Mouse (Mus musculus): ENCODE measurements at regions not wholly inside any gene's neighbourhood (a gene's known extent, or its start where the extent isn't known, plus 50 kb on each side); places are given as distances from the start of the nearest gene placed in this dataset.

GRCm38 (mm10) chr4:64755986-64756385 is 368.0 kb upstream of the Pappa start:
- DNase-seq (ENCODE audit: low spot score) (peak; percentile 7), ATAC-seq (replicated peaks; ENCODE audit: low FRiP score, low read depth) (no peak)
- no peak for TF ChIP-seq CTCF (IDR thresholded peaks at IDR 0.05; ENCODE audit: low read depth)
- Histone ChIP-seq H3K36me3 (ENCODE audit: insufficient read depth, low read length) (no peaks in the 10 kb centered on the region), H3K4me1 (replicated peaks; ENCODE audit: insufficient read depth, low read length) (no peaks in the 10 kb centered on the region), H3K4me3 (replicated peaks; ENCODE audit: low read depth, low read length) (no peak overlapping the region), H3K4me2 (ENCODE audit: low read length) (no peak overlapping the region), H3K27me3 (ENCODE audit: insufficient read depth, low read length) (no peaks in the 10 kb centered on the region), H3K27ac (no peak overlapping the region), H3K9ac (ENCODE audit: low read depth, low read length) (no peak overlapping the region), H3K9me3 (replicated peaks; ENCODE audit: low read length) (no peaks in the 10 kb centered on the region)
- 57% methylated on average over 4 of the region's 4 CpGs for WGBS

GRCm38 (mm10) chr4:64768610-64769009 is 355.4 kb upstream of the Pappa start:
- no peak overlapping the region for H3K4me2 ChIP-seq (ENCODE audit: low read length)
- WGBS: 64% methylated on average over 1 of the region's 1 CpGs
- no peaks in the 10 kb centered on the region for H3K36me3 ChIP-seq (ENCODE audit: insufficient read depth, low read length)
- H3K27ac ChIP-seq: no peak overlapping the region
- no peaks in the 10 kb centered on the region for H3K9me3 ChIP-seq (replicated peaks; ENCODE audit: low read length)
- no peak overlapping the region for H3K4me3 ChIP-seq (replicated peaks; ENCODE audit: low read depth, low read length)
- no peaks in the 10 kb centered on the region for H3K4me1 ChIP-seq (replicated peaks; ENCODE audit: insufficient read depth, low read length)
- H3K27me3 ChIP-seq (ENCODE audit: insufficient read depth, low read length): no peaks in the 10 kb centered on the region
- TF ChIP-seq CTCF (IDR thresholded peaks at IDR 0.05; ENCODE audit: low read depth): no peak
- no peak overlapping the region for H3K9ac ChIP-seq (ENCODE audit: low read depth, low read length)
- DNase-seq (ENCODE audit: low spot score) (no peak), ATAC-seq (replicated peaks; ENCODE audit: low FRiP score, low read depth) (no peak)

GRCm38 (mm10) chr4:64803886-64804285 is 320.1 kb upstream of the Pappa start:
- Histone ChIP-seq H3K9me3 (replicated peaks; ENCODE audit: low read length) (no peaks in the 10 kb centered on the region), H3K4me1 (replicated peaks; ENCODE audit: insufficient read depth, low read length) (no peaks in the 10 kb centered on the region), H3K36me3 (ENCODE audit: insufficient read depth, low read length) (no peaks in the 10 kb centered on the region), H3K4me3 (replicated peaks; ENCODE audit: low read depth, low read length) (no peak overlapping the region), H3K9ac (ENCODE audit: low read depth, low read length) (no peak overlapping the region), H3K27me3 (ENCODE audit: insufficient read depth, low read length) (no peaks in the 10 kb centered on the region), H3K27ac (no peak overlapping the region), H3K4me2 (ENCODE audit: low read length) (no peak overlapping the region)
- DNase-seq (ENCODE audit: low spot score): no peak
- TF ChIP-seq CTCF (IDR thresholded peaks at IDR 0.05; ENCODE audit: low read depth): no peak
- 74% methylated on average over 7 of the region's 7 CpGs for WGBS
- ATAC-seq (replicated peaks; ENCODE audit: low FRiP score, low read depth): peak; percentile 69; the same call in 1 of the 2 replicates

GRCm38 (mm10) chr4:64804996-64805395 is 319.0 kb upstream of the Pappa start:
- Histone ChIP-seq H3K36me3 (ENCODE audit: insufficient read depth, low read length) (no peaks in the 10 kb centered on the region), H3K4me3 (replicated peaks; ENCODE audit: low read depth, low read length) (no peak overlapping the region), H3K4me1 (replicated peaks; ENCODE audit: insufficient read depth, low read length) (no peaks in the 10 kb centered on the region), H3K27ac (no peak overlapping the region), H3K9ac (ENCODE audit: low read depth, low read length) (no peak overlapping the region), H3K4me2 (ENCODE audit: low read length) (no peak overlapping the region), H3K27me3 (ENCODE audit: insufficient read depth, low read length) (no peaks in the 10 kb centered on the region), H3K9me3 (replicated peaks; ENCODE audit: low read length) (no peaks in the 10 kb centered on the region)
- WGBS: 57% methylated on average over 2 of the region's 2 CpGs
- ATAC-seq (replicated peaks; ENCODE audit: low FRiP score, low read depth) (no peak), DNase-seq (ENCODE audit: low spot score) (peak; percentile 16)
- no peak for TF ChIP-seq CTCF (IDR thresholded peaks at IDR 0.05; ENCODE audit: low read depth)

GRCm38 (mm10) chr4:64807148-64807547 is 316.8 kb upstream of the Pappa start:
- ATAC-seq (replicated peaks; ENCODE audit: low FRiP score, low read depth) (no peak), DNase-seq (ENCODE audit: low spot score) (no peak)
- no peak overlapping the region for H3K4me2 ChIP-seq (ENCODE audit: low read length)
- H3K4me1 ChIP-seq (replicated peaks; ENCODE audit: insufficient read depth, low read length): no peaks in the 10 kb centered on the region
- no peak overlapping the region for H3K4me3 ChIP-seq (replicated peaks; ENCODE audit: low read depth, low read length)
- no peak overlapping the region for H3K9ac ChIP-seq (ENCODE audit: low read depth, low read length)
- no peaks in the 10 kb centered on the region for H3K36me3 ChIP-seq (ENCODE audit: insufficient read depth, low read length)
- H3K27me3 ChIP-seq (ENCODE audit: insufficient read depth, low read length): no peaks in the 10 kb centered on the region
- H3K9me3 ChIP-seq (replicated peaks; ENCODE audit: low read length): no peaks in the 10 kb centered on the region
- WGBS: 96% methylated on average over 1 of the region's 1 CpGs
- no peak for TF ChIP-seq CTCF (IDR thresholded peaks at IDR 0.05; ENCODE audit: low read depth)
- no peak overlapping the region for H3K27ac ChIP-seq

GRCm38 (mm10) chr4:64811974-64812373 is 312.0 kb upstream of the Pappa start:
- no peak overlapping the region for H3K9ac ChIP-seq (ENCODE audit: low read depth, low read length)
- no peaks in the 10 kb centered on the region for H3K4me1 ChIP-seq (replicated peaks; ENCODE audit: insufficient read depth, low read length)
- H3K27ac ChIP-seq: no peak overlapping the region
- H3K4me2 ChIP-seq (ENCODE audit: low read length): no peak overlapping the region
- no peaks in the 10 kb centered on the region for H3K9me3 ChIP-seq (replicated peaks; ENCODE audit: low read length)
- peak; percentile 95 for ATAC-seq (replicated peaks; ENCODE audit: low FRiP score, low read depth)
- no peaks in the 10 kb centered on the region for H3K36me3 ChIP-seq (ENCODE audit: insufficient read depth, low read length)
- no peak overlapping the region for H3K4me3 ChIP-seq (replicated peaks; ENCODE audit: low read depth, low read length)
- H3K27me3 ChIP-seq (ENCODE audit: insufficient read depth, low read length): no peaks in the 10 kb centered on the region
- TF ChIP-seq CTCF (IDR thresholded peaks at IDR 0.05; ENCODE audit: low read depth): no peak
- DNase-seq (ENCODE audit: low spot score): peak; percentile 14

- no peaks in the 10 kb centered on the region for H3K36me3 ChIP-seq (ENCODE audit: insufficient read depth, low read length)
- H3K4me2 ChIP-seq (ENCODE audit: low read length): no peak overlapping the region
- no peaks in the 10 kb centered on the region for H3K9me3 ChIP-seq (replicated peaks; ENCODE audit: low read length)
- WGBS: 31% methylated on average over 4 of the region's 4 CpGs
- DNase-seq (ENCODE audit: low spot score) (peak; percentile 78), ATAC-seq (replicated peaks; ENCODE audit: low FRiP score, low read depth) (no peak)
- H3K9ac ChIP-seq (ENCODE audit: low read depth, low read length): no peak overlapping the region
- TF ChIP-seq CTCF (IDR thresholded peaks at IDR 0.05; ENCODE audit: low read depth): no peak
- no peaks in the 10 kb centered on the region for H3K4me1 ChIP-seq (replicated peaks; ENCODE audit: insufficient read depth, low read length)
- no peak overlapping the region for H3K27ac ChIP-seq
- H3K4me3 ChIP-seq (replicated peaks; ENCODE audit: low read depth, low read length): no peak overlapping the region
- no peaks in the 10 kb centered on the region for H3K27me3 ChIP-seq (ENCODE audit: insufficient read depth, low read length)
Observed at GRCm38 (mm10) chr4:64812812-64813211, 311.2 kb upstream of the Pappa start.

Measured in kidney, postnatal 0 days (tissue).